Mouse (Mus musculus) erythroblast, adult 5-6 weeks (primary cell): ENCODE data around the gene Qrich1. TPM values are rescaled to one million over a fixed set of nuclear protein-coding genes. Genes with fewer than 3 reads are reported as not detected.

ENCODE experiments used
- ATAC-seq: replicated peaks from 2 replicates; pipeline ENCODE4 v1.8.0; 2016; ENCODE audit warnings: moderate number of reproducible peaks, mild to moderate bottlenecking, moderate TSS enrichment, inconsistent platforms; ENCODE audit not compliant: poor library complexity, low FRiP score, severe bottlenecking
- total RNA-seq, 2 experiments: library from RNA; stranded (forward) in 1 of 2; stranded (reverse) in 1 of 2; fragments of 150-400 nt in 1 of 2; fragments of 200-764, 138-1000 nt in 1 of 2; gene quantifications; 2 replicates each; pipeline versions ENCODE4 v1.2.3 to v1.2.4; 2015 to 2017; ENCODE audit warnings: low replicate concordance in 2 of 2

Gene Qrich1
- total RNA-seq (2015; ENCODE audit: low replicate concordance) (26.9 and 40.5 TPM in 2 replicates), total RNA-seq (2017; ENCODE audit: low replicate concordance) (55.7 and 59.0 TPM in 2 replicates)

- peak; percentile 94 for ATAC-seq
Measured at GRCm38 (mm10) chr9:108516380-108517251, at the start of gene Qrich1. Gene Qrich1, plus strand, starts transcription at chr9:108516806.

GRCm38 (mm10) chr9:108469430-108469829 lies 47.2 kb upstream of the Qrich1 start:
- ATAC-seq, result no peak

- no peak for ATAC-seq
Measured at GRCm38 (mm10) chr9:108469845-108470244, 46.8 kb upstream of the Qrich1 start.

DNA sequence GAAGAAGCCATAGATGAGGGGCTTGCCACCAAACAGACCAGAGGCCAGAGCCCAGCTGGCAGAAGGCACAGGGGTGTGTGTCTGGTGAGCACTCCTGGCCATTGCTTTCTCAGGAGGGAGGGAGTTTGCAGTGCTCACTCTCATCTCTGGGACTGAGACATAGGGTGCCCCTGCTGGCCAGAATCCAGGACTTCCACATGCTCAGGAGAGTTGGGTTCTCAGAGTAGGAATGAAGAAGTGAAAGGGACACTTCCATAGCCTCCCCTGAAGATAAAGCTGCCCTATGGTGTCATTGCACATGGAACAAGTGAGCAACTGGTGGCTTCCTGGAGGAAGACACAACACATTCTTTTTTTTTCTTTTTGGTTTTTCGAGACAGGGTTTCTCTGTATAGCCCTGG lies 42.1 kb upstream of the Qrich1 start:
- peak; percentile 28; the same call in 1 of the 2 replicates for ATAC-seq

GRCm38 (mm10) chr9:108478638-108479156 lies 37.9 kb upstream of the Qrich1 start:
- no peak for ATAC-seq

DNA sequence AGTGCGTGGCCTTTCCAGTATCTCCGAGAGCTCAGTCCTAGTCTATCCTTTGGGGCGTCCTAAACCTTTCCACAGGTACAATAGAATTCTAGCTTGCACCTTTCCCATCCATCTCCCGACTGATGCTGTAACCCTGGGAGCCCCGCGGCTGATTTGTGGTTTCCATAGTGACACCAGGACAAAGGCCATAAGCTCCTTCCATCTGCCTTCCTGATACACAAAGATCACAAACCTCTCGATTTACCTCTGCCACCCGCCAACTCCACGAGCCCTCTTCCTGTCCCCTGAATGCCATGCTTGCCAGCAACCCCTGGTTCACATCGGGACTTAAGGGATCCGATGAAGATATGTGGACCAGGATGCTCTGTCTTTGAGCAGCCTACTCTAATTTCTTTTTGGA lies 37.4 kb upstream of the Qrich1 start:
- no peak for ATAC-seq

- no peak for ATAC-seq
Measured at GRCm38 (mm10) chr9:108479721-108480351, 36.8 kb upstream of the Qrich1 start, which contains the start of gene Lamb2. Gene Lamb2, plus strand, starts transcription at chr9:108479736.

- no peak for ATAC-seq
Measured at GRCm38 (mm10) chr9:108480813-108481519, 35.6 kb upstream of the Qrich1 start.

GRCm38 (mm10) chr9:108481520-108482210 lies 34.9 kb upstream of the Qrich1 start:
- ATAC-seq, result no peak

DNA sequence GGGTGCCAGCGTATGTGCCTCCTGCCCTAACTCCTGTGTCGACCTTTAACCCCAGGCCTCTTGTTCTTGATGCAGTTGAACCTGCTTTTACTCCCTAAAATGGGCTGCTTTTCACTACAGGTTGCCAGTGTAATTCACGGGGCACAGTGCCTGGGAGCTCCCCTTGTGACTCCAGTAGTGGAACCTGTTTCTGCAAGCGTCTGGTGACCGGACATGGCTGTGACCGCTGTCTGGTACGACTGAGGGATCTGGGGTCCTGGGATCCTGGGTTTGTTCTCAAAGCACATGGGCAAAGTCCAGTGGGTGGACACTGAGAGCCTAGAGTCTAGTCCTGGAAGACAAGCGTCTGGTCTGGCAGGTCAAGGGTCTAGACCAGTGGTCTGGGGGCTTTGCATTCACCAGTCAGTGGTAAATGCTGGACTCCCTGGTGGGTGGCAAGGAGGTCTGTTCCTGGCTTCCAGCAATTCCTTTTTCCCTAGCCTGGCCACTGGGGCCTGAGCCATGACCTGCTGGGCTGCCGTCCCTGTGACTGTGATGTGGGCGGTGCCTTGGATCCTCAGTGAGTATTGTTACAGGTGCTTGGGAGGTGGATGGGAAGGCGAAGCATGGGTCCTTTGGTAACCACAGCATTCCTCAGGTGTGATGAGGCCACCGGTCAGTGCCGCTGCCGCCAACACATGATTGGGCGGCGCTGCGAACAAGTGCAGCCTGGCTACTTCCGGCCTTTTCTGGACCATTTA lies 33.4 kb upstream of the Qrich1 start:
- no peak for ATAC-seq

DNA sequence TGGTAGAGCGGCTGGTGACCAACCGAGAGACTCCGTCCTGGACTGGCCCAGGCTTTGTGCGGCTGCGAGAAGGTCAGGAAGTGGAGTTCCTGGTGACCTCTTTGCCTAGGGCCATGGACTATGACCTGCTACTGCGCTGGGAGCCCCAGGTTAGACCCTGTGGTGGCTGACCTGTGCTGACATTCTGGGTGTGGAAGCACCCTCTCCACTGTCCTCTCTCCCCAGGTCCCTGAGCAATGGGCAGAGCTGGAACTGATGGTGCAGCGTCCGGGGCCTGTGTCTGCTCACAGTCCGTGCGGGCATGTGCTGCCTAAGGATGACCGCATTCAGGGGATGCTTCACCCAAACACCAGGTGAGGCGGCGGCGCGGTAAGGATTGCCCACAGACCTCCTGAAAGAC lies 32.6 kb upstream of the Qrich1 start:
- ATAC-seq, result no peak

- no peak for ATAC-seq
Measured at GRCm38 (mm10) chr9:108485301-108485875, 31.2 kb upstream of the Qrich1 start.

GRCm38 (mm10) chr9:108486973-108487530 lies 29.6 kb upstream of the Qrich1 start:
- no peak for ATAC-seq

GRCm38 (mm10) chr9:108488403-108488802 lies 28.2 kb upstream of the Qrich1 start:
- no peak for ATAC-seq

DNA sequence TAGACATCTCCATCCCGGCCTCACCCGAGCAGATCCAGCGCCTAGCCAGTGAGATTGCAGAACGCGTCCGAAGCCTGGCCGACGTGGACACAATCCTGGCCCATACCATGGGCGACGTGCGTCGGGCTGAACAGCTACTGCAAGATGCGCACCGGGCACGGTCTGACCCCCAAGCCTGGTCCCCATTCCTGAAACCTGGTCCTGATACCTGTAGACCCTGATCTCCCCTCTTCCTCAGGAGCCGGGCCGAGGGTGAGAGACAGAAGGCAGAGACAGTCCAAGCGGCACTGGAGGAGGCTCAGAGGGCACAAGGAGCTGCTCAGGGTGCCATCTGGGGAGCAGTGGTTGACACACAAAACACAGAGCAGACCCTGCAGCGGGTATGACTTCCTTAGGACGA lies 27.4 kb upstream of the Qrich1 start:
- no peak for ATAC-seq

DNA sequence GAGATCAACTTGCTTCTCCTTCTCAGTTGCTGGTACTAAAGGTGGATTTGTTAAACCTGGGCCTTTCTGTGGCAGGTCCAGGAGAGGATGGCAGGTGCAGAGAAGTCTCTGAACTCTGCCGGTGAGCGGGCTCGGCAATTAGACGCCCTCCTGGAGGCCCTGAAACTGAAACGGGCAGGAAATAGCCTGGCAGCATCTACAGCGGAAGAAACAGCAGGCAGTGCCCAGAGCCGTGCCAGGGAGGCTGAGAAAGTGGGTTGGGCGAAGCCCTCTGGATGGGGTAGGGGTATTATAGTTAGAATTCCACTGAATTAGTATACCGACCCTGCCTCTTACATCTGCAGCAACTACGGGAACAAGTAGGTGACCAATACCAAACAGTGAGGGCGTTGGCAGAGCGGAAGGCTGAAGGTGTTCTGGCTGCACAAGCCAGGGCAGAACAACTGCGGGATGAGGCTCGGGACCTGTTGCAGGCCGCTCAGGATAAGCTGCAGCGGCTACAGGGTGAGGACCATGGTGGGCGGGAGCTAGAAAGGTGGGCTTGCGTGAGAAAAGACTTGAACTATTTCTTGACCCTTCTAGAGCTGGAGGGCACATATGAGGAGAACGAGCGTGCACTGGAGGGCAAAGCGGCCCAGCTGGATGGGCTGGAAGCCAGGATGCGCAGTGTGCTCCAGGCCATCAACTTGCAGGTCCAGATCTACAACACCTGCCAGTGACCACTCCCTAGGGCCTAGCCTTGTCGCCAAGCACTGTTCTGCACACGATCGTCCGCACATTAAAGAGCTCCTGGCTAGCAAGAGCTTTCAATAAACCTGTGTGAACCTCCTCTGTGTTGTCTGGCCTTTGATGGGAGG lies 26.7 kb upstream of the Qrich1 start:
- no peak; the same call in 1 of the 2 replicates for ATAC-seq

GRCm38 (mm10) chr9:108490559-108491285 lies 25.9 kb upstream of the Qrich1 start, which contains the start of gene Usp19:
Gene Usp19, plus strand, starts transcription at chr9:108490602.
- peak; percentile 78 for ATAC-seq
